Mouse (Mus musculus) testis, adult 2 months (tissue): ENCODE results near the gene Mob1b.

ENCODE experiments used
- CTCF ChIP-seq: fragments of 200-500 bp; IDR thresholded peaks from 2 replicates; pipeline ENCODE4 v1.5.1; 2012; ENCODE audit warnings: low read depth, mild to moderate bottlenecking, inconsistent platforms, low read length, moderate library complexity; ENCODE audit not compliant: control insufficient read depth, insufficient read depth, insufficient replicate concordance
- POLR2A ChIP-seq: fragments of 200-500 bp; IDR thresholded peaks from 2 replicates; pipeline ENCODE4 v1.6.1; 2012; ENCODE audit warnings: low read depth, mild to moderate bottlenecking, inconsistent platforms, low read length, moderate library complexity; ENCODE audit not compliant: control insufficient read depth

DNA sequence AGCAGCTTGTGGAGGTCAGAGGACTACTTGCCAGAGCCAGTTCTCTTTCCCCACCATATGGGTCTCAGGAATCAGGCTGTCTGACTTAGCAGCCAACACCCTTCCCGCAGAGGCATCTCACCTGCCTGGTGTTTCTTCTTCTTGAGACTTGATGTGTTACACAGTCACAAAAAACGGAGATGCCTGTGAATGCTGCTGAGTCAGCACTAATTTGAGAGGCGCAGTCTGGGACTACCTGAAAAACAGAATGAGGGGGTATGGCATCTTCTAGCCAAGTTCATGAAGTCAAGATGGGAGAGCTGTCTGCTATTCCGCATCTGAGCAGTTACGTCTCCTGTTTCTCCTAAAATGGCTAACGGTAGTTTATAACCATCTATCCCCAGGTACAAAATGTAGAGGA is 40.1 kb upstream of the Mob1b start:
- no peak for TF ChIP-seq CTCF
- TF ChIP-seq POLR2A = no peak
